Mouse (Mus musculus): Measurements from ENCODE around the gene Zfhx3. TPM values are rescaled to one million over a fixed set of nuclear protein-coding genes. Genes with fewer than 3 reads are reported as not detected.

Gene Zfhx3
- polyA plus RNA-seq, 1 experiment from 2014 or later: 8.2 TPM

DNA sequence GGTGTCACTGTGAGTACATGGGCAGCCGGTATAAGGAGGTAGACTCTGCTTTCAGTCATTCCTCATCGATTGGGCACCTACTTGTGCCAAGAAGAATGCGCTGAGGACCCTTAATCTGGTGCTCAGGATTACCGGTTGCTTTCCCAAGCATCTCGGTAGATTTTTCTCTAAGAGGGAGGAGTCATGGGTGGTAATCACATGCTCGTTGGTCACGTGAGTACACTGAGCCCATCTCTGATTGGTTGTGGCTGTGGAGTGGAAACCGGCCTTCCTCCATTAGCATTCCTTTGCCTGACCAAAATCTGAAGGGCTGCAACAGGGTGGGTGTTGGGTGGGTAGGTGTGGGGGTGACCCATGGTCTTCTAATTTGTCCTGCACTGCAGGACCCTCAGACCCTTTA lies 421.4 kb downstream of the Zfhx3 start:
- WGBS: 58% methylated on average over 8 of the region's 8 CpGs
- no peaks in the 10 kb centered on the region for H3K36me3 ChIP-seq (ENCODE audit: insufficient read depth, low read length)

DNA sequence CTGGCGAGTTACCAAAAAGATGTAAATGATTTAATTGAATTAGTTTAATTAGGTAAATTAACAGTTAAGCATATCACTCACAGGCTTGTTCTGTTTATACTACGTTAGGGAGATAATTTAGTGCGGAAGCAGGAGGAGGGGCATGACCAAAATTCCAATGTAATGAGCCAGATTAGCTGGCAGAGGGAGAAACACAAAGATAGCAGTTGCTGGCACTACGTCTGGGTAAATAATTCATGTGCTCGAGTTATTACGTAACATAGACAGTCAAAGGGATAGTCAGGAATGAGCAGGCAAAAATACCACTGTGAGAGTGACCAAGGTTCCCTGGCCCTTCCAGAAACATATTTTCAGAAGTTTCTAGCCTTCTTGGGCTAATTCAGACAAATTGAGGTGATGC lies 426.6 kb downstream of the Zfhx3 start:
- TF ChIP-seq CTCF (IDR thresholded peaks at IDR 0.05) (0 out of 2 replicates have a peak, but pooled peaks have one; percentile 3), EP300 (IDR thresholded peaks at IDR 0.05) (peak; percentile 41)
- no peak overlapping the region for H3K9ac ChIP-seq (replicated peaks; ENCODE audit: low read depth)
- DNase-seq (ENCODE audit: low spot score) (peak; percentile 72), ATAC-seq (peak; percentile 55)
- no peaks in the 10 kb centered on the region for H3K36me3 ChIP-seq (ENCODE audit: insufficient read depth, low read length)
- no peaks in the 10 kb centered on the region for H3K9me3 ChIP-seq (ENCODE audit: low read length)
- no peaks in the 10 kb centered on the region for H3K4me1 ChIP-seq (ENCODE audit: insufficient read depth, low read depth, low read length)
- no peak overlapping the region for H3K4me2 ChIP-seq (replicated peaks; ENCODE audit: low read depth, low read length)
- no peak overlapping the region for H3K27ac ChIP-seq (ENCODE audit: low read length)
- WGBS: 11% methylated on average over 6 of the region's 6 CpGs
- no peak overlapping the region for H3K4me3 ChIP-seq (ENCODE audit: low read depth, low read length)
- no peaks in the 10 kb centered on the region for H3K27me3 ChIP-seq (replicated peaks; ENCODE audit: insufficient read depth, low read length)

More for the DNA sequence above, 421.4 kb downstream of the Zfhx3 start:
- Histone ChIP-seq H3K4me2 (replicated peaks; ENCODE audit: low read depth, low read length) (no peak overlapping the region), H3K4me3 (ENCODE audit: low read depth, low read length) (no peak overlapping the region), H3K9ac (replicated peaks; ENCODE audit: low read depth) (no peak overlapping the region), H3K9me3 (ENCODE audit: low read length) (no peaks in the 10 kb centered on the region), H3K4me1 (ENCODE audit: insufficient read depth, low read depth, low read length) (no peaks in the 10 kb centered on the region), H3K27me3 (replicated peaks; ENCODE audit: insufficient read depth, low read length) (no peaks in the 10 kb centered on the region), H3K27ac (ENCODE audit: low read length) (no peak overlapping the region)
- TF ChIP-seq EP300 (IDR thresholded peaks at IDR 0.05) (no peak), CTCF (IDR thresholded peaks at IDR 0.05) (no peak)
- DNase-seq (ENCODE audit: low spot score) (no peak), ATAC-seq (no peak)

DNA sequence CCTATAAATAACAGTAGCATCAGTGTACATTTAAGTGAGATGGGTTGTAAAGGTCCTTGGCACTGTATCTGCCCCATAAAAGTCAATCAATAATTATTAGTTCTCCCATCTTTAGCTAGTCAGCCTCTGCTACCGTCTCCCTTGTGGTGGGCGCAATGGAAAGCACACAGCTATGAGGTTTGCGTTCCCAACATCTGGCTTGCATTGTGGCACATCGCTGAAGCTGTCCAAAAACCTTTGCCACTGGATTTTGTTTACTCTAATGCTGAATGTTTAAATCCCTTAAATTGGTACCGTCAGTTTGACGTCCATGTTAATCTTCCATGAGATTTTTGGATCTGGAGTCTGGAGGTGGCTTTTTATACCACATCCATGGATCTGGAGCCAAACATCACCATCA lies 428.3 kb downstream of the Zfhx3 start:
- Histone ChIP-seq H3K4me2 (replicated peaks; ENCODE audit: low read depth, low read length) (no peak overlapping the region), H3K36me3 (ENCODE audit: insufficient read depth, low read length) (no peaks in the 10 kb centered on the region), H3K27me3 (replicated peaks; ENCODE audit: insufficient read depth, low read length) (no peaks in the 10 kb centered on the region), H3K4me3 (ENCODE audit: low read depth, low read length) (no peak overlapping the region), H3K27ac (ENCODE audit: low read length) (no peak overlapping the region), H3K9me3 (ENCODE audit: low read length) (no peaks in the 10 kb centered on the region), H3K9ac (replicated peaks; ENCODE audit: low read depth) (no peak overlapping the region), H3K4me1 (ENCODE audit: insufficient read depth, low read depth, low read length) (no peaks in the 10 kb centered on the region)
- no peak for DNase-seq (ENCODE audit: low spot score)
- WGBS: 73% methylated on average over 6 of the region's 6 CpGs
- TF ChIP-seq CTCF (IDR thresholded peaks at IDR 0.05) (no peak), EP300 (IDR thresholded peaks at IDR 0.05) (no peak)
- ATAC-seq: no peak

DNA sequence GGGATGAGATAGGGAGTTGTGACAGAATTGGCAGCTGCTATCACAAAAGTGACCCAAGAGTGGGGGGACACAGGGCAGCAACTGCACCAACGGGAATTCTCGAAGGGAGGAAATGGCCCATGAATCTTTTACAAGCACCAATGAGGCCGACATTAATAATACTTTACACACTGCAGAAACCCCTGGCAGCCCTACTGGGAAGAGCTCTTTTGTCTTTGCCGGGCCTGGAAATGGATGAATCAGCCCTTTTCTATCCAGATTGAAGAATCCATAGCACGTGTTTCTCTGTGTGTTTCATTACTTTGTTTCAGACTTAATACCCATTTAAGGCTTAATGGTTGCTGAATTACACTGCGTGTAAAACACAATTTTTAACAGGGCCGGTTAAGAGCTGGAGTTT lies 430.6 kb downstream of the Zfhx3 start:
- Histone ChIP-seq H3K9me3 (ENCODE audit: low read length) (no peaks in the 10 kb centered on the region), H3K36me3 (ENCODE audit: insufficient read depth, low read length) (no peaks in the 10 kb centered on the region), H3K27me3 (replicated peaks; ENCODE audit: insufficient read depth, low read length) (no peaks in the 10 kb centered on the region), H3K27ac (ENCODE audit: low read length) (no peak overlapping the region), H3K4me2 (replicated peaks; ENCODE audit: low read depth, low read length) (no peak overlapping the region), H3K4me3 (ENCODE audit: low read depth, low read length) (no peak overlapping the region), H3K9ac (replicated peaks; ENCODE audit: low read depth) (no peak overlapping the region), H3K4me1 (ENCODE audit: insufficient read depth, low read depth, low read length) (no peaks in the 10 kb centered on the region)
- TF ChIP-seq EP300 (IDR thresholded peaks at IDR 0.05): no peak
- WGBS: 43% methylated on average over 7 of the region's 7 CpGs
- no peak for ATAC-seq
- DNase-seq (ENCODE audit: low spot score): peak; percentile 4

DNA sequence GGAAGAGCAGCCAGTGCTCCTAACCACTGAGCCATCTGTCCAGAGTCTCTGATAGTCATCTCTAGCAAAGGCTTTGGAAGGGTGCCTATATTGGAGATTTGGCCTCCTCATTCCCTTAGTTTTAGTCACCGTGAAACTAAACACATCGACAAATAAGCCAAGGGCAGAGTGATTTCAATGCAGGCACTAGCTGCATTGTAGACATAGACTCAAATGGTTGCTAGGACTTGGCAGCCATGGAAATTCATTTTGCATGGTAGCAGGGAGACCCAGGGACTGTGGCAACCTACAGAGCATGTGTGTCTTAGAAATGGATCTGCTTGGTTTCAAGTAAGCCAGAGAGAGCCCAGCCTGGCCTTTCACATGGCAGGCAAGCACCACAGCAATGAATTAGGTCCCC lies 435.6 kb downstream of the Zfhx3 start:
- Histone ChIP-seq H3K36me3 (ENCODE audit: insufficient read depth, low read length) (no peaks in the 10 kb centered on the region), H3K27ac (ENCODE audit: low read length) (no peak overlapping the region), H3K27me3 (replicated peaks; ENCODE audit: insufficient read depth, low read length) (no peaks in the 10 kb centered on the region), H3K9me3 (ENCODE audit: low read length) (no peaks in the 10 kb centered on the region), H3K4me1 (ENCODE audit: insufficient read depth, low read depth, low read length) (no peaks in the 10 kb centered on the region), H3K4me3 (ENCODE audit: low read depth, low read length) (no peak overlapping the region), H3K9ac (replicated peaks; ENCODE audit: low read depth) (no peak overlapping the region), H3K4me2 (replicated peaks; ENCODE audit: low read depth, low read length) (no peak overlapping the region)
- ATAC-seq (no peak), DNase-seq (ENCODE audit: low spot score) (no peak)
- TF ChIP-seq CTCF (IDR thresholded peaks at IDR 0.05): no peak
- TF ChIP-seq EP300 (IDR thresholded peaks at IDR 0.05): no peak
- WGBS: 96% methylated on average over 2 of the region's 2 CpGs

DNA sequence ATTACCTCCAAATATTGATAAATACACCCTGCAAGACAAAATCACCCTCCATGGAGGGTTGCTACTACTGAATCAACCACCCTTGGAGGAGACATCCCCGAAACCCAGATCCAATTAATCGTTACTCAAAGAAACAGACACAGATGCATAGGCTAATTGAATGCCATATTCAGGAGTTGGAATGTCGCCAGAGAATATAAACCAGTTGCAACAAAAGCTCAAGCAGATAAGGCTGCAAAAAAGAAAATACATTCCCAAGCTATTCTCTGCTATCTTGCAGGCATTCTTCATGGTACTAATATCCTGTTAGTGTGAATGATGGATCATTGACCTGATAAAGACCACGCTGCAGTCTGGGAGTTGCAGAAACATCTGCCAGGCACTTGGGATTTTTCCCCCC lies 440.7 kb downstream of the Zfhx3 start:
- no peak for ATAC-seq
- TF ChIP-seq EP300 (IDR thresholded peaks at IDR 0.05): no peak
- TF ChIP-seq CTCF (IDR thresholded peaks at IDR 0.05): no peak
- Histone ChIP-seq H3K9me3 (ENCODE audit: low read length) (no peaks in the 10 kb centered on the region), H3K27ac (ENCODE audit: low read length) (no peak overlapping the region), H3K27me3 (replicated peaks; ENCODE audit: insufficient read depth, low read length) (no peaks in the 10 kb centered on the region), H3K9ac (replicated peaks; ENCODE audit: low read depth) (no peak overlapping the region), H3K4me1 (ENCODE audit: insufficient read depth, low read depth, low read length) (no peaks in the 10 kb centered on the region; the same call in 1 of the 2 replicates), H3K4me2 (replicated peaks; ENCODE audit: low read depth, low read length) (no peak overlapping the region), H3K4me3 (ENCODE audit: low read depth, low read length) (no peak overlapping the region), H3K36me3 (ENCODE audit: insufficient read depth, low read length) (no peaks in the 10 kb centered on the region)
- 52% methylated on average over 4 of the region's 4 CpGs for WGBS
- DNase-seq (ENCODE audit: low spot score): no peak
